Comparison of ENCODE assay signal across 24 mouse cellular contexts in the genomic region with DNA sequence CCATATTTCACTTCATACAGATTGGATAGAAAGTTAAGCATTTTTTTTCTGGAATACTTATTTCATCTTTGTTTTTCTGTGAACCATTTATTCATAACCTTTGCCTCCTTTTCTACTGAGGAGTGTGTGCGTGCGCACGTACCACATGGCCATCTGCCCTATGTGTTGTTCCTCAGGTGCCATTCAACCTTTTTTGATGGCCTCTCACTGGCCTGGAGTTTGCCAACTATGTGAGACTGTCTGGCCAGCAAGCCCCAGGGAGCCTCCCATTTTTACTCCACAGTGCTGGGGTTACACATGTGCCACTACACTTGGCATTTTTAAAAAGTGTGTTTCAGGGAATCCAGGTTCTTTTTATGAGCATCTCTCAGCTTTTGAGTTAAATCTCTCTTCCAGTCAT. TPM values are rescaled to one million over a fixed set of nuclear protein-coding genes. Genes with fewer than 3 reads are reported as not detected.
A peak's percentile ranks its signal among the peaks of the same experiment; 100 is the strongest.
DNase-seq lines count a peak whose midpoint lies in the region; ATAC-seq and TF ChIP-seq lines count a peak whose summit lies in the region.
"Had no signal": no experiment of that assay in that cellular context is flagged by ENCODE, and none has a peak within 500 bp of the region (broad histone marks: within the 10 kb centered on the region; RNA-seq: fewer than 3 reads in every experiment).

No protein-coding gene starts in this region.

- H3K27me3 ChIP-seq in liver, adult 2 months (ENCODE audit: control insufficient read depth, insufficient read depth, low read length), result no peaks in the 10 kb centered on the region
- no peaks in the 10 kb centered on the region for H3K27me3 ChIP-seq in liver, postnatal 0 days (ENCODE audit: insufficient read depth, low read length)
- H3K27me3 ChIP-seq: CH12.LX; embryonic facial prominence, embryonic 12.5 days; forebrain, embryonic 13.5 days; forebrain, embryonic 15.5 days; Patski had no signal

- DNase-seq in adrenal gland, postnatal 10 days, result peak; percentile 59
- DNase-seq in adrenal gland, adult (ENCODE audit: inconsistent age in 2 of 2, low spot score in 1 of 2), result no peak
- DNase-seq in gastrocnemius, adult 2 months, result no peak
- no peak for DNase-seq in gastrocnemius, postnatal 36 days
- DNase-seq in liver, adult 2 months (ENCODE audit: extremely low read depth, low read depth, low spot score), result peak; percentile 77
- no peak for DNase-seq in liver, postnatal 0 days
- DNase-seq in cerebellum, adult 9-10 months, result no peak
- DNase-seq: adrenal gland, adult 2 months; adrenal gland, postnatal 36 days; B cell, adult 2 months; cerebellum, adult 11 months; cerebellum, adult 18-20 months; cerebellum, adult 8-10 months; cerebellum, postnatal 25 days; forebrain, postnatal 0 days had no signal

- H3K4me2 ChIP-seq in liver, postnatal 0 days (ENCODE audit: low read depth, low read length), result no peak overlapping the region
- H3K4me2 ChIP-seq: embryonic facial prominence, embryonic 12.5 days; forebrain, embryonic 13.5 days; forebrain, embryonic 15.5 days had no signal

- H3K9ac ChIP-seq in liver, adult 2 months (ENCODE audit: low read depth, low read length), result no peak overlapping the region
- no peak overlapping the region for H3K9ac ChIP-seq in liver, postnatal 0 days (replicated peaks)
- H3K9ac ChIP-seq: embryonic facial prominence, embryonic 12.5 days; forebrain, embryonic 13.5 days; forebrain, embryonic 15.5 days; forebrain, postnatal 0 days had no signal

- no peak for TF ChIP-seq CTCF in gastrocnemius, adult 2 months (IDR thresholded peaks at IDR 0.05)
- TF ChIP-seq CTCF in liver, adult 2 months (IDR thresholded peaks at IDR 0.05; ENCODE audit: low read depth, low read length), result no peak
- TF ChIP-seq CTCF in liver, postnatal 0 days (IDR thresholded peaks at IDR 0.05; ENCODE audit: low read depth), result no peak

- H3K4me3 ChIP-seq in gastrocnemius, adult 2 months, result no peak overlapping the region
- H3K4me3 ChIP-seq in liver, adult 2 months (ENCODE audit: insufficient read depth, low read depth, low read length), result no peak overlapping the region
- H3K4me3 ChIP-seq in liver, postnatal 0 days (ENCODE audit: low read depth, low read length), result no peak overlapping the region
- H3K4me3 ChIP-seq: embryonic facial prominence, embryonic 10.5 days; embryonic facial prominence, embryonic 12.5 days; forebrain, embryonic 13.5 days; forebrain, embryonic 15.5 days had no signal

- no peaks in the 10 kb centered on the region for H3K4me1 ChIP-seq in liver, adult 2 months (ENCODE audit: control insufficient read depth, insufficient read depth, low read length)
- no peaks in the 10 kb centered on the region for H3K4me1 ChIP-seq in liver, postnatal 0 days (ENCODE audit: insufficient read depth)
- H3K4me1 ChIP-seq: embryonic facial prominence, embryonic 10.5 days; embryonic facial prominence, embryonic 12.5 days; forebrain, embryonic 13.5 days; forebrain, embryonic 15.5 days had no signal

- intact Hi-C loops in gastrocnemius, adult 2 months (cut with DNase I), result no loop called here
- intact Hi-C loops in gastrocnemius, postnatal 36 days (cut with DNase I), result no loop called here

- H3K79me2 ChIP-seq in liver, adult 2 months (ENCODE audit: control insufficient read depth, insufficient read depth, low read length), result no peaks in the 10 kb centered on the region

- ATAC-seq in liver, postnatal 0 days, result no peak
- ATAC-seq: activated CD4-positive, CD25-positive, alpha-beta regulatory T cell, adult 4 months; CD4-positive, CD25-positive, alpha-beta regulatory T cell, adult 4 months; forebrain, embryonic 13.5 days; forebrain, embryonic 15.5 days; forebrain, postnatal 0 days; Patski had no signal

- peaks cover 9% of the 10 kb centered on the region for H3K36me3 ChIP-seq in liver, adult 2 months (ENCODE audit: control insufficient read depth, insufficient read depth, low read length)
- 0 out of 2 replicates have a peak, but pooled peaks cover 4% of the 10 kb centered on the region for H3K36me3 ChIP-seq in liver, postnatal 0 days (replicated peaks; ENCODE audit: insufficient read depth, low read length)
- H3K36me3 ChIP-seq: embryonic facial prominence, embryonic 12.5 days had no signal

- no peak for TF ChIP-seq POLR2A in liver, adult 2 months (IDR thresholded peaks at IDR 0.05; ENCODE audit: extremely low read depth, insufficient read depth, low read length)

- peak overlapping the region; percentile 24; the same call in 1 of the 2 replicates for H3K27ac ChIP-seq in gastrocnemius, adult 2 months
- no peak overlapping the region for H3K27ac ChIP-seq in liver, adult 2 months (replicated peaks; ENCODE audit: insufficient read depth, low read depth, low read length)
- no peak overlapping the region for H3K27ac ChIP-seq in liver, postnatal 0 days (ENCODE audit: low read depth)
- H3K27ac ChIP-seq: embryonic facial prominence, embryonic 10.5 days; embryonic facial prominence, embryonic 12.5 days; forebrain, embryonic 13.5 days; forebrain, embryonic 15.5 days had no signal

- no peak for TF ChIP-seq EP300 in liver, postnatal 0 days (IDR thresholded peaks at IDR 0.05; ENCODE audit: low read depth)

- no peaks in the 10 kb centered on the region for H3K9me3 ChIP-seq in liver, postnatal 0 days (ENCODE audit: low read length)
- H3K9me3 ChIP-seq: embryonic facial prominence, embryonic 10.5 days; embryonic facial prominence, embryonic 12.5 days; forebrain, embryonic 13.5 days; forebrain, embryonic 15.5 days; G1E had no signal

- 32% methylated on average over 3 of the region's 3 CpGs for WGBS in liver, adult 2 months
- WGBS in liver, postnatal 0 days (ENCODE audit: insufficient replicate concordance), result 86% methylated on average over 3 of the region's 3 CpGs

RNA-seq across cellular contexts. Expression of a gene that starts 21.1 kb away (rescaled TPM):
- 100 to 1,000 TPM; 155 to 215 TPM for total RNA-seq in adrenal gland, postnatal 10 days (2021)
- 10 to 100 TPM; 14.7 to 26.7 TPM for total RNA-seq in gastrocnemius, adult 2 months (2021)
- 10 to 100 TPM; 19.0 to 21.8 TPM for total RNA-seq in gastrocnemius, postnatal 36 days (2021)
- 12.4 and 17.4 TPM in 2 replicates for total RNA-seq in liver, adult 2 months (2014; rRNA removed)
- 12.1 and 18.4 TPM in 2 replicates for polyA plus RNA-seq in liver, adult 2 months (2012; rRNA removed)
- 8.5 and 8.7 TPM in 2 replicates for polyA plus RNA-seq in liver, postnatal 0 days (2015; fragmentation: Nextera tagmentation; extraction: Ambion mirVana)

Comparison
In these comparisons a context has a peak if more than half of its experiments do, and no peak if none do; other contexts are left out.
1. DNase-seq: peak in adrenal gland, postnatal 10 days (single experiment) and liver, adult 2 months (single experiment); none in adrenal gland, adult (0 of 2), gastrocnemius, adult 2 months (single experiment), gastrocnemius, postnatal 36 days (0 of 2), liver, postnatal 0 days (single experiment) and cerebellum, adult 9-10 months (single experiment).